Mouse (Mus musculus): ENCODE results near the gene Kcna5.

- TF ChIP-seq CHD2 (IDR thresholded peaks at IDR 0.05; ENCODE audit: low read length), result no peak
- TF ChIP-seq POLR2A (IDR thresholded peaks at IDR 0.05; ENCODE audit: low read depth, low read length), result no peak
- no peak for TF ChIP-seq TBP (conservative IDR thresholded peaks at IDR 0.05; ENCODE audit: low read depth, low read length)
- TF ChIP-seq EP300 (IDR thresholded peaks at IDR 0.05; ENCODE audit: low read length), result no peak
- no peak for TF ChIP-seq UBTF (IDR thresholded peaks at IDR 0.05; ENCODE audit: low read depth, low read length)
Measured at GRCm38 (mm10) chr6:126497878-126498277, 37.3 kb downstream of the Kcna5 start.

Measured in CH12.LX (cell line).